Mouse (Mus musculus) ES-E14 (cell line): ENCODE data around the gene Gpr173. TPM values are rescaled to one million over a fixed set of nuclear protein-coding genes. Genes with fewer than 3 reads are reported as not detected.
"Not testable (repeated sequence)": the region's sequence is repeated elsewhere in the genome, so short reads cannot be mapped to it uniquely, and the experiment has no call there.

Experiments used
- DNase-seq: peaks from one replicate; pipeline ENCODE4 v3.0.0-alpha.2; 2013; ENCODE audit warnings: low read depth, low spot score
- H3K27ac ChIP-seq: 2 replicates; pipeline ENCODE4 v1.5.1; 2012; ENCODE audit warnings: low read depth, mild to moderate bottlenecking, low read length, moderate library complexity, mixed read lengths; ENCODE audit not compliant: poor library complexity, insufficient read depth, severe bottlenecking
- H3K36me3 ChIP-seq: 2 replicates; pipeline ENCODE4 v1.6.1; 2012; ENCODE audit warnings: mild to moderate bottlenecking, low read length, moderate library complexity, mixed read lengths; ENCODE audit not compliant: control insufficient read depth, poor library complexity, insufficient read depth, severe bottlenecking
- H3K4me1 ChIP-seq, 2 experiments: fragments of 150-350 bp in 1 of 2; sonication (generic) in 1 of 2; 2 replicates each; pipeline ENCODE4 v1.6.1; 2012; ENCODE audit warnings: low read length in 2 of 2, mild to moderate bottlenecking in 1 of 2, mixed read lengths in 1 of 2; ENCODE audit not compliant: control insufficient read depth in 2 of 2, insufficient read depth in 2 of 2, poor library complexity in 1 of 2
- H3K4me3 ChIP-seq, 2 experiments: fragments of 150-350 bp in 1 of 2; sonication (generic) in 1 of 2; 2 replicates each; pipeline ENCODE4 v1.5.1; 2012; ENCODE audit warnings: low read length in 2 of 2, low read depth in 1 of 2, mild to moderate bottlenecking in 1 of 2, mixed read lengths in 1 of 2; ENCODE audit not compliant: insufficient read depth in 1 of 2, poor library complexity in 1 of 2, severe bottlenecking in 1 of 2
- H3K9ac ChIP-seq: 2 replicates; pipeline ENCODE4 v1.6.1; 2012; ENCODE audit warnings: low read depth, mild to moderate bottlenecking, low read length, mixed read lengths; ENCODE audit not compliant: poor library complexity, insufficient read depth, severe bottlenecking
- H3K9me3 ChIP-seq: fragments of 150-350 bp; sonication (generic); 2 replicates; pipeline ENCODE4 v1.6.1; 2012; ENCODE audit warnings: low read depth, mild to moderate bottlenecking, low read length; ENCODE audit not compliant: control insufficient read depth, insufficient read depth
- CHD2 ChIP-seq: IDR thresholded peaks from 2 replicates; pipeline ENCODE4 v1.6.1; 2014; ENCODE audit warnings: mild to moderate bottlenecking, low read depth, low read length, inconsistent platforms
- HCFC1 ChIP-seq: IDR thresholded peaks from 2 replicates; pipeline ENCODE4 v1.6.1; 2012; ENCODE audit warnings: low read length, inconsistent platforms, borderline replicate concordance; ENCODE audit not compliant: insufficient read depth
- MAFK ChIP-seq: IDR thresholded peaks from 2 replicates; pipeline ENCODE4 v1.6.1; 2014; ENCODE audit warnings: mild to moderate bottlenecking, low read depth, low read length, inconsistent platforms; ENCODE audit not compliant: insufficient read depth
- ZC3H11A ChIP-seq: IDR thresholded peaks from 2 replicates; pipeline ENCODE4 v1.6.1; 2012; ENCODE audit warnings: low read depth, mild to moderate bottlenecking, inconsistent platforms, low read length, borderline replicate concordance
- ZNF384 ChIP-seq: IDR thresholded peaks from 2 replicates; pipeline ENCODE4 v1.6.1; 2012; ENCODE audit warnings: low read depth, low read length, inconsistent platforms
- in situ Hi-C, 2 experiments: fragments of 600-800 bp; cut with MboI; formaldehyde crosslinking; loops; one replicate each; pipeline ENCODE4 v1.15.1; 2025; ENCODE audit warnings: low sequenced_read_pairs in 2 of 2, inconsistent platforms in 1 of 2; ENCODE audit not compliant: unreplicated experiment in 2 of 2
- total RNA-seq: library from RNA; depleted of rRNA; stranded (reverse); fragments of 300-350 nt; gene quantifications from 2 replicates; pipeline ENCODE4 v1.2.3, GENCODE M21; 2012

Gene Gpr173
- total RNA-seq, 1 experiment, result 3.0 TPM

DNA sequence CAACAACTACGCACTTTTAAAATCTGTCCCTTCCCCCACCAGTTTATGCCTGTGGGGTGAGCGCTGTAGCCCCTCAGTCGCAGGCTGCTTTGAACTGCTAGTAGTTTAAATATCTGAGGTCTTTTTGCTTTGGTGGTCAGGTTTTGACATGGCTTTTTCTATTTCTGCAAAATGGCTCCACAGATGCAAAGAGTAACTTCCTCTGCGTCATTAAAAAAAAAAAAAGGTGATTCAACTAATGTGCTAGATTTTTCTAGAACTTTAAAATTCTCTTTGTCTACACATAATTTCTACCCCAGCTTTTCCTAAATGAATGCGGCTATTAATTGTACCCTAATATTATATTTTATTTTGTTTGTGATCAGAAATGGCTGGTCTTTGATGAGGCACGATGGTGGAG lies 25.6 kb downstream of the Gpr173 start:
- H3K4me1 ChIP-seq, result 0 out of 4 replicates have a peak, but pooled peaks cover 0 to 3% of the 10 kb centered on the region in 2 experiments
- TF ChIP-seq HCFC1 (no peak), ZNF384 (0 out of 2 replicates have a peak, but pooled peaks have one; percentile 20), MAFK (no peak), ZC3H11A (no peak)
- in situ Hi-C loops, result no loop called here
- H3K9me3 ChIP-seq, result no peaks in the 10 kb centered on the region
- H3K27ac ChIP-seq, result 0 out of 2 replicates have a peak overlapping the region, but pooled peaks have one; percentile 47
- peaks cover 3% of the 10 kb centered on the region for H3K36me3 ChIP-seq
- H3K4me3 ChIP-seq, result peak overlapping the region; percentile 72 to 82
- peak overlapping the region; percentile 82 for H3K9ac ChIP-seq
- DNase-seq, result no peak

- in situ Hi-C loops, result no loop called here
- H3K27ac ChIP-seq, result peak within 1 kb of the TSS; percentile 47
- H3K9ac ChIP-seq, result peak within 1 kb of the TSS; percentile 91
- peak; percentile 79 for DNase-seq
- peak within 1 kb of the TSS; percentile 82 to 88 for H3K4me3 ChIP-seq
- peaks cover 3% of the 10 kb centered on the region for H3K36me3 ChIP-seq
- TF ChIP-seq ZNF384 (no peak), CHD2 (peak; percentile 74), HCFC1 (peak; percentile 59; the same call in 1 of the 2 replicates), ZC3H11A (no peak)
- H3K9me3 ChIP-seq, result no peaks in the 10 kb centered on the region
- H3K4me1 ChIP-seq, result 0 out of 4 replicates have a peak, but pooled peaks cover 0 to 3% of the 10 kb centered on the region in 2 experiments
Observed at GRCm38 (mm10) chrX:152342358-152342901, 26.1 kb downstream of the Gpr173 start, which contains the start of gene Tspyl2. Tspyl2 (minus strand) TSS chrX:152342425.

GRCm38 (mm10) chrX:152341496-152341895 lies 27.0 kb downstream of the Gpr173 start:
- Histone ChIP-seq H3K9ac (peak overlapping the region; percentile 91), H3K27ac (no peak overlapping the region), H3K4me1 (no peaks in the 10 kb centered on the region), H3K36me3 (peaks cover 3% of the 10 kb centered on the region), H3K4me3 (peak overlapping the region; percentile 82 to 88), H3K9me3 (no peaks in the 10 kb centered on the region)
- in situ Hi-C loops, result no loop called here
- no peak for DNase-seq
- TF ChIP-seq ZNF384 (no peak), MAFK (no peak), CHD2 (no peak), ZC3H11A (no peak), HCFC1 (no peak)

DNA sequence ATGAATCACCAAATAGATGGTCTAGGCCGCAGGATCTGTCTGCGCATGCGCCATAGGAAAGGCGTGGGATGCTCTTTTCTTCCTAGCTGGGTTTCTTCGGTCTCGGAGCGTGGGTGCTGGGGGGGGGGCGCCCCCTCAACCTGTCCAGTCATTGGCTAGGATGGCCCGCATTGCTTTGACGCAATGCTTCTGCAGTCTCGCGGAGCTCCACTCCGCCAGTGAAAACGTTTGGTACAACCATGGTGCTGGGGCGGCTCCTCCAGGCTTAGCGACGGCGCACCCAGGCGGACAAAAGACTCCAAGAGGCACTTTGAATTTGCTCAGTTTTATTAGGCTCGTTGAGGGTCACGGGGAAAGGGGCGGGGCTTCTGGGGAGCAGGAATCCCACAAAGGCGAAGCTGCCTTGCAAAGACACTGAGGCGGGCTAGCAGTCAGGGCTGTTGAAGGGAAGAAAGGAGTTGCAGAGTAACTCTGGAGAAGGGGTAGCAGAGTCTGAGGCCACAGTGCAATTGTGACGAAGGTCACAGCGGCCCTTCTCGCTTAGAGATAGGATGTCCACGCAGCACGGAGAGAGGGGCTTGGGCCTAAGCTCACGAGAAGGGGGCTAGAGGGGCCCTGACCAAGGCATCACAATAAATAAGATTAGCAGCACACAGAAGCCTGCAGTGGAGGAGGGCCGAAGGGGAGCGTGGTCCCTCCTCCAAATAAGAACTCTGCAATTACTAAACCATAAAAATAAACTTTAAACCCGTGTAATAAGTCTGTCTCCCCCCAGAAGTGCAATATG lies 31.8 kb downstream of the Gpr173 start:
- peaks cover 3% of the 10 kb centered on the region for H3K36me3 ChIP-seq
- in situ Hi-C loops, result no loop called here
- no peaks in the 10 kb centered on the region for H3K9me3 ChIP-seq
- no peak for TF ChIP-seq MAFK
- TF ChIP-seq CHD2, result peak; percentile 77
- H3K9ac ChIP-seq, result peak overlapping the region; percentile 83
- H3K4me1 ChIP-seq, result no peaks in the 10 kb centered on the region
- H3K27ac ChIP-seq, result peak overlapping the region; percentile 50
- DNase-seq, result peak; percentile 85
- peak overlapping the region; percentile 64 to 66 for H3K4me3 ChIP-seq

DNA sequence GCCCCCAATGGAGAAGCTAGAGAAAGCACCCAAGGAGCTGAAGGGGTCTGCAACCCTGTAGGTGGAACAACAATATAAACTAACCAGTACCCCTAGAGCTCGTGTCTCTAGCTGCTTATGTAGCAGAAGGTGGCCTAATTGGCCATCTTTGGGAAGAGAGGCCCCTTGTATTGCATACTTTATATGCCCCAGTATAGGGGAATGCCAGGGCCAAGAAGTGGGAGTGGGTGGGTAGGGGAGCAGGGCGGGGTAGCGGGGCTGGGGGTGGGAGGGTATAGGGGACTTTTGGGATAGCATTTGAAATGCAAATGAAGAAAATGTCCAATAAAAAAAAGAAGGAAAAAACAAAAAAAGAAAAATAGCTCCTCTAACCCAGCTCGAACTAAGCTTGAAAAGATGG lies 32.4 kb downstream of the Gpr173 start:
- peak overlapping the region; percentile 83; the same call in 1 of the 2 replicates for H3K9ac ChIP-seq
- H3K36me3 ChIP-seq, DNase-seq, H3K27ac ChIP-seq, H3K4me1 ChIP-seq, in situ Hi-C loops, H3K9me3 ChIP-seq: not testable (repeated sequence)
- peak overlapping the region; percentile 52 to 66 for H3K4me3 ChIP-seq

DNA sequence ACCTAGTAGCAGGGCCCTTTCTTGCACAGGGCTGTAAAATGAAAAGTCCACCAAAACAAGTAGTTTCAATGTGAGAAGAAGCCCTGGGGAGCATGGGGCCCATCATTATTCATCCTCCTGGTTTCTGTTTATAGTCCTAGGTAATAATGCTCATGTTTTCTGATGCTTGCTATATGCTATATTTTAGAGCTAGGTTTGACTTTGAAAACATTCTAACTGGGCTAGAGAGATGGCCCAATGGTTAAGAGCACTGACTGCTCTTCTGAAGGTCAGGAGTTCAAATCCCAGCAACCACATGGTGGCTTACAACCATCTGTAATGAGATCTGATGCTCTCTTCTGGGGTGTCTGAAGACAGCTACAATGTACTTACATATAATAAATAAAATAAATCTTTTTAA lies 39.1 kb downstream of the Gpr173 start:
- H3K4me3 ChIP-seq, H3K9ac ChIP-seq, H3K4me1 ChIP-seq, H3K27ac ChIP-seq, in situ Hi-C loops, DNase-seq, H3K9me3 ChIP-seq, H3K36me3 ChIP-seq: not testable (repeated sequence)
